15 mouse cellular contexts compared by ENCODE assay signal in the genomic region with DNA sequence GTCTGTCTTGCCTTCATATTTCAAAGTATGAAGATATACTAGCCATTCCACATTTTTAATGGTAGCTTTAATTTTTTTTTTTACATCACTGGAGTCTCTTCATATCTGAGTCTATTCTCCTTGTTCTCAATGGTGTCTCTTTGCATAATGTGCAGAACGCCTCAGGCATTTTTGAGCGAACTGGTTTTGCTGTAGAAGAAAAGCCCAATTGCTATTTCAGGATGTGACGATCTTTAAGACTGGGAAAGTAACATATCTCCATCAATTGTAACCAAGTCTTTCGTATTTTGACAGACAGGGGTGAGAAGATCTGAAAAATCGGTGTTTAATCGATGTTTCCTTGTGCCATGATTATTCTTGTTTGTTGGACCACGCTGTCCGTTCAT.
"Had no signal": no experiment of that assay in that cellular context is flagged by ENCODE, and none has a peak within 500 bp of the region (broad histone marks: within the 10 kb centered on the region; RNA-seq: fewer than 3 reads in every experiment).

No protein-coding gene starts in this region.

- H3K27me3 ChIP-seq: liver, embryonic 12.5 days had no signal

- H3K4me3 ChIP-seq: liver, embryonic 12.5 days; midbrain, embryonic 10.5 days; midbrain, embryonic 15.5 days; myocyte; neural tube, embryonic 13.5 days; neural tube, embryonic 15.5 days had no signal

- DNase-seq: lung, embryonic 14.5 days; retina, postnatal 1 day; right cerebral cortex, postnatal 25 days; right cerebral cortex, postnatal 4 days; spleen, adult 18-20 months; thymus, adult 2 months; thymus, postnatal 25 days; thymus, postnatal 4 days had no signal

- H3K9ac ChIP-seq: liver, embryonic 12.5 days; liver, embryonic 14.5 days; lung, embryonic 14.5 days; midbrain, embryonic 15.5 days; neural tube, embryonic 15.5 days had no signal

- H3K27ac ChIP-seq: liver, embryonic 12.5 days; liver, embryonic 14.5 days; midbrain, embryonic 15.5 days; neural tube, embryonic 15.5 days had no signal

- H3K36me3 ChIP-seq: liver, embryonic 12.5 days; midbrain, embryonic 10.5 days; midbrain, embryonic 15.5 days; neural tube, embryonic 13.5 days; neural tube, embryonic 15.5 days had no signal

- ATAC-seq: liver, embryonic 12.5 days had no signal

- H3K4me2 ChIP-seq: liver, embryonic 12.5 days; lung, embryonic 14.5 days had no signal

- H3K9me3 ChIP-seq: liver, embryonic 12.5 days; midbrain, embryonic 10.5 days; midbrain, embryonic 15.5 days; neural tube, embryonic 13.5 days; neural tube, embryonic 15.5 days had no signal

- H3K4me1 ChIP-seq: liver, embryonic 12.5 days had no signal
